Mouse (Mus musculus) heart, postnatal 0 days (tissue): ENCODE data around the gene Itga5. TPM values are rescaled to one million over a fixed set of nuclear protein-coding genes. Genes with fewer than 3 reads are reported as not detected.
A peak's percentile ranks its signal among the peaks of the same experiment; 100 is the strongest.
"Not testable (repeated sequence)": the region's sequence is repeated elsewhere in the genome, so short reads cannot be mapped to it uniquely, and the experiment has no call there.

Source experiments
- ATAC-seq: fragments of 200-750 bp; cut with Nextera tagmentation; 2 replicates; pipeline ENCODE4 v1.8.0; 2017; ENCODE audit warnings: low read depth, moderate number of reproducible peaks, moderate library complexity; ENCODE audit not compliant: insufficient read depth
- DNase-seq: peaks from one replicate; pipeline ENCODE4 v3.0.0-alpha.2; 2016; ENCODE audit warnings: low spot score
- H3K27ac ChIP-seq: fragments of 300-500 bp; sonication (generic); 2 replicates; pipeline ENCODE4 v1.5.1; 2014; ENCODE audit warnings: low read depth, mild to moderate bottlenecking
- H3K27me3 ChIP-seq: fragments of 300-500 bp; sonication (generic); 2 replicates; pipeline ENCODE4 v1.6.1; 2014; ENCODE audit warnings: low read length, mixed read lengths; ENCODE audit not compliant: control insufficient read depth, insufficient read depth
- H3K36me3 ChIP-seq: fragments of 300-500 bp; sonication (generic); replicated peaks from 2 replicates; pipeline ENCODE4 v1.6.1; 2014; ENCODE audit warnings: low read length, mixed read lengths; ENCODE audit not compliant: control insufficient read depth, insufficient read depth
- H3K4me1 ChIP-seq: fragments of 300-500 bp; sonication (generic); 2 replicates; pipeline ENCODE4 v1.6.1; 2014; ENCODE audit warnings: antibody characterized with exemption; ENCODE audit not compliant: control insufficient read depth, insufficient read depth
- H3K4me2 ChIP-seq: fragments of 300-500 bp; sonication (generic); 2 replicates; pipeline ENCODE4 v1.6.1; 2014; ENCODE audit warnings: low read depth, mild to moderate bottlenecking, low read length, moderate library complexity
- H3K4me3 ChIP-seq: fragments of 300-500 bp; sonication (generic); 2 replicates; pipeline ENCODE4 v1.5.1; 2014; ENCODE audit warnings: low read depth, low read length
- H3K9ac ChIP-seq: fragments of 300-500 bp; sonication (generic); replicated peaks from 2 replicates; pipeline ENCODE4 v1.6.1; 2014; ENCODE audit warnings: low read depth, low read length, mixed read lengths
- H3K9me3 ChIP-seq: fragments of 300-500 bp; sonication (generic); replicated peaks from 2 replicates; pipeline ENCODE4 v1.6.1; 2016; ENCODE audit warnings: low read length; ENCODE audit not compliant: control insufficient read depth
- CTCF ChIP-seq: IDR thresholded peaks from 2 replicates; pipeline ENCODE4 v1.5.1; 2016; ENCODE audit warnings: antibody characterized with exemption, control low read depth, low read depth
- EP300 ChIP-seq: IDR thresholded peaks from 2 replicates; pipeline ENCODE4 v1.6.1; 2016; ENCODE audit warnings: antibody characterized with exemption, low read depth
- WGBS: fragments of 180-500 bp; shearing (Covaris S2); extraction: QIAGEN DNeasy Blood & Tissue Kit; methylation state at CpG from one replicate; pipeline ENCODE4 v1.1.7; 2014; 5-methylcytosine and 5-hydroxymethylcytosine counted together
- polyA plus RNA-seq: library from polyadenylated mRNA; unstranded; fragments of >200 nt; fragmentation: Nextera tagmentation; extraction: Ambion mirVana; gene quantifications from 2 replicates; pipeline ENCODE4 v1.2.1, GENCODE M21; 2015
- total RNA-seq: library from RNA; depleted of rRNA; stranded (reverse); fragments of >200 nt; gene quantifications from 2 replicates; pipeline ENCODE4 v1.2.3, GENCODE M21; 2014; ENCODE audit warnings: low replicate concordance; rRNA removed

The Itga5 gene
- total RNA-seq (83.3 and 85.4 TPM in 2 replicates), polyA plus RNA-seq (44.3 and 47.5 TPM in 2 replicates)

GRCm38 (mm10) chr15:103366376-103367149, at the start of gene Itga5:
Itga5 (minus strand) TSS chr15:103366763.
- Histone ChIP-seq H3K4me2 (peak within 1 kb of the TSS; percentile 83), H3K4me1 (peaks cover 41% of the 10 kb centered on the region), H3K9ac (peak within 1 kb of the TSS; percentile 100), H3K36me3 (no peaks in the 10 kb centered on the region), H3K27me3 (no peaks in the 10 kb centered on the region), H3K9me3 (no peaks in the 10 kb centered on the region), H3K27ac (peak within 1 kb of the TSS; percentile 95), H3K4me3 (peak within 1 kb of the TSS; percentile 94)
- peak; percentile 35; the same call in 1 of the 2 replicates for TF ChIP-seq EP300
- peak; percentile 20; the same call in 1 of the 2 replicates for TF ChIP-seq CTCF
- ATAC-seq (peak; percentile 76), DNase-seq (peak; percentile 76)
- 2% methylated on average over 47 of the region's 51 CpGs for WGBS

GRCm38 (mm10) chr15:103405586-103405985, 39.0 kb upstream of the Itga5 start:
- not testable (repeated sequence) for ATAC-seq, DNase-seq, H3K27ac ChIP-seq, H3K4me2 ChIP-seq, H3K4me3 ChIP-seq, H3K9ac ChIP-seq, H3K36me3 ChIP-seq, H3K27me3 ChIP-seq, H3K9me3 ChIP-seq, H3K4me1 ChIP-seq
- 82% methylated on average over 2 of the region's 3 CpGs for WGBS

GRCm38 (mm10) chr15:103401361-103401760, 34.8 kb upstream of the Itga5 start:
- no peak for TF ChIP-seq EP300
- no peak for TF ChIP-seq CTCF
- Histone ChIP-seq H3K27ac (no peak overlapping the region), H3K36me3 (no peaks in the 10 kb centered on the region), H3K9me3 (no peaks in the 10 kb centered on the region), H3K9ac (no peak overlapping the region), H3K4me1 (no peaks in the 10 kb centered on the region), H3K4me3 (no peak overlapping the region), H3K27me3 (no peaks in the 10 kb centered on the region), H3K4me2 (no peak overlapping the region)
- no peak for DNase-seq
- ATAC-seq: no peak
- WGBS: 92% methylated on average over 5 of the region's 5 CpGs

- Histone ChIP-seq H3K27me3 (no peaks in the 10 kb centered on the region), H3K4me3 (no peak overlapping the region), H3K9ac (no peak overlapping the region), H3K27ac (no peak overlapping the region), H3K9me3 (no peaks in the 10 kb centered on the region), H3K4me1 (no peaks in the 10 kb centered on the region; the same call in 1 of the 2 replicates), H3K4me2 (no peak overlapping the region), H3K36me3 (no peaks in the 10 kb centered on the region)
- no peak for DNase-seq
- peak; percentile 24; the same call in 1 of the 2 replicates for ATAC-seq
- no peak for TF ChIP-seq EP300
- TF ChIP-seq CTCF: no peak
Measured at GRCm38 (mm10) chr15:103393577-103393976, 27.0 kb upstream of the Itga5 start.

GRCm38 (mm10) chr15:103388556-103389145, 22.1 kb upstream of the Itga5 start:
- peak; percentile 82 for DNase-seq
- TF ChIP-seq CTCF: peak; percentile 90
- TF ChIP-seq EP300: no peak

More at GRCm38 (mm10) chr15:103388556-103389145, 22.1 kb upstream of the Itga5 start:
- Histone ChIP-seq H3K4me3 (no peak overlapping the region), H3K4me1 (peaks cover 14% of the 10 kb centered on the region), H3K9me3 (no peaks in the 10 kb centered on the region), H3K9ac (no peak overlapping the region), H3K4me2 (no peak overlapping the region), H3K36me3 (no peaks in the 10 kb centered on the region), H3K27ac (no peak overlapping the region), H3K27me3 (no peaks in the 10 kb centered on the region)
- 35% methylated on average over 4 of the region's 4 CpGs for WGBS
- peak; percentile 78 for ATAC-seq
